In genomic region chr1:155700886-155701285, GRCm38 (mm10) we compare ENCODE assay signal across 20 mouse cellular contexts. TPM values are rescaled to one million over a fixed set of nuclear protein-coding genes. Genes with fewer than 3 reads are reported as not detected.
DNase-seq lines count a peak whose midpoint lies in the region; ATAC-seq and TF ChIP-seq lines count a peak whose summit lies in the region.
"Had no signal": no experiment of that assay in that cellular context is flagged by ENCODE, and none has a peak within 500 bp of the region (broad histone marks: within the 10 kb centered on the region; RNA-seq: fewer than 3 reads in every experiment).

No protein-coding gene starts in this region.

- no peak overlapping the region for H3K27ac ChIP-seq in gastrocnemius, adult 2 months
- H3K27ac ChIP-seq in kidney, embryonic 15.5 days, result no peak overlapping the region
- H3K27ac ChIP-seq: heart, embryonic 10.5 days; limb, embryonic 15.5 days; neural tube, embryonic 13.5 days had no signal

- intact Hi-C loops in gastrocnemius, adult 2 months (cut with DNase I), result no loop called here

- H3K4me3 ChIP-seq in gastrocnemius, adult 2 months, result no peak overlapping the region
- no peak overlapping the region for H3K4me3 ChIP-seq in kidney, embryonic 15.5 days (replicated peaks)
- H3K4me3 ChIP-seq: heart, embryonic 10.5 days; limb, embryonic 15.5 days; neural tube, embryonic 13.5 days had no signal

- H3K9ac ChIP-seq in kidney, embryonic 15.5 days, result no peak overlapping the region
- H3K9ac ChIP-seq: limb, embryonic 15.5 days; neural tube, embryonic 13.5 days had no signal

- no peak overlapping the region for H3K4me2 ChIP-seq in kidney, embryonic 15.5 days
- H3K4me2 ChIP-seq: limb, embryonic 15.5 days; neural tube, embryonic 13.5 days had no signal

- H3K27me3 ChIP-seq in kidney, embryonic 15.5 days, result no peaks in the 10 kb centered on the region

- no peaks in the 10 kb centered on the region for H3K9me3 ChIP-seq in kidney, embryonic 15.5 days (replicated peaks)
- H3K9me3 ChIP-seq: heart, embryonic 10.5 days; limb, embryonic 15.5 days; neural tube, embryonic 13.5 days had no signal

- peaks cover 4% of the 10 kb centered on the region; the same call in 1 of the 2 replicates for H3K4me1 ChIP-seq in kidney, embryonic 15.5 days

- H3K36me3 ChIP-seq in kidney, embryonic 15.5 days, result no peaks in the 10 kb centered on the region
- H3K36me3 ChIP-seq: heart, embryonic 10.5 days; limb, embryonic 15.5 days; neural tube, embryonic 13.5 days had no signal

- peak; percentile 30 for DNase-seq in gastrocnemius, adult 2 months
- DNase-seq in gastrocnemius, adult 8-10 months (ENCODE audit: low spot score in 2 of 2), result no peak
- DNase-seq in kidney, postnatal 10 days, result peak; percentile 21
- peak; percentile 10 for DNase-seq in 3T3-L1 (ENCODE audit: low read depth, low spot score)
- DNase-seq in brain, adult 2 months (ENCODE audit: low read depth, low spot score), result peak; percentile 35
- no peak for DNase-seq in B cell, adult 2 months
- DNase-seq: cerebellum, adult 11-12 months; cerebellum, postnatal 36 days; kidney, adult 8-10 months; right cerebral cortex, postnatal 25 days had no signal

- TF ChIP-seq CTCF in gastrocnemius, adult 2 months (IDR thresholded peaks at IDR 0.05), result no peak

- no peak for ATAC-seq in kidney, embryonic 15.5 days (replicated peaks; ENCODE audit: low FRiP score)
- ATAC-seq: hindbrain, embryonic 16.5 days had no signal

RNA-seq across cellular contexts. Expression of gene Lhx4, which starts 50.6 kb away (rescaled TPM):
- not detected for total RNA-seq in gastrocnemius, adult 2 months (2021)
- total RNA-seq in gastrocnemius, adult 8-10 months (2022), result not detected
- not detected in 2 replicates for polyA plus RNA-seq in kidney, embryonic 15.5 days (2015; fragmentation: Nextera tagmentation; extraction: Ambion mirVana)
- total RNA-seq: heart, postnatal 25 days; layer of hippocampus, postnatal 14 days; megakaryocyte-erythroid progenitor cell, adult 5-6 weeks had no signal
- polyA plus RNA-seq: heart, embryonic 10.5 days; large intestine, adult 2 months; liver, embryonic 16.5 days had no signal

Comparison
In these comparisons a context has a peak if more than half of its experiments do, and no peak if none do; other contexts are left out.
1. DNase-seq: peak in gastrocnemius, adult 2 months (single experiment), kidney, postnatal 10 days (single experiment), 3T3-L1 (single experiment) and brain, adult 2 months (single experiment); none in gastrocnemius, adult 8-10 months (0 of 2) and B cell, adult 2 months (0 of 2).